Mouse (Mus musculus) heart, postnatal 25 days (tissue): ENCODE data around the gene Sumo1. TPM values are rescaled to one million over a fixed set of nuclear protein-coding genes. Genes with fewer than 3 reads are reported as not detected.
"Not testable (repeated sequence)": the region's sequence is repeated elsewhere in the genome, so short reads cannot be mapped to it uniquely, and the experiment has no call there.

Experiments
- DNase-seq: peaks from one replicate; pipeline ENCODE4 v3.0.0; 2022; ENCODE audit warnings: low spot score
- intact Hi-C: fragments of 180-260 bp; cut with DNase I; formaldehyde crosslinking; loops from one replicate; pipeline ENCODE4 v1.15.1; 2025
- total RNA-seq, 2 experiments: library from RNA; stranded (reverse); gene quantifications; 2 replicates each; pipeline ENCODE4 v1.2.3; 2021

Sumo1 gene
- 10 to 100 TPM; 58.5 to 59.6 TPM for total RNA-seq

GRCm38 (mm10) chr1:59670641-59671168, at the start of gene Sumo1:
Gene Sumo1, minus strand, starts transcription at chr1:59670834.
- intact Hi-C loops, result no loop called here
- DNase-seq, result peak; percentile 80

DNA sequence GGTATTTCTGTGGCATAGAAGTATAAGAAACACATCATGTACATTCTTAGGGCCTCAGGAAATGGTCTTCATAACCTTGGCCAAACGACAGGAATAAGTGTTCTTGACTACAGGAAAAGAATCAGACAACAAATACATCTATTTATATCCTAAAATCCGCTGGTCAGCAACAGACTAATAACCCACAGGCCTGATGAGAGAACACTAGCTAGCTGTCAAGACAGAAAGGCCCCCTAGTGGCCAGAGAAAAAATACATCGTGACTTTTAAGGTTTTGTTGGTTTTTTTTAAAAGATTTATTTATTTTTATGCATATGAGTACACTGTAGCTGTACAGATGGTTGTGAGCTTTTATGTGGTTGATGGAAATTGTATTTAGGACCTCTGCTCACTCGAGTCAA, 49.3 kb upstream of the Sumo1 start:
- intact Hi-C loops, result no loop called here
- no peak for DNase-seq

GRCm38 (mm10) chr1:59701766-59702165, 31.1 kb upstream of the Sumo1 start:
- DNase-seq, result no peak
- intact Hi-C loops, result loop anchor here (10.0 kb wide), 2 partner anchors 123 to 293 kb away; no protein-coding TSS in a partner anchor

DNA sequence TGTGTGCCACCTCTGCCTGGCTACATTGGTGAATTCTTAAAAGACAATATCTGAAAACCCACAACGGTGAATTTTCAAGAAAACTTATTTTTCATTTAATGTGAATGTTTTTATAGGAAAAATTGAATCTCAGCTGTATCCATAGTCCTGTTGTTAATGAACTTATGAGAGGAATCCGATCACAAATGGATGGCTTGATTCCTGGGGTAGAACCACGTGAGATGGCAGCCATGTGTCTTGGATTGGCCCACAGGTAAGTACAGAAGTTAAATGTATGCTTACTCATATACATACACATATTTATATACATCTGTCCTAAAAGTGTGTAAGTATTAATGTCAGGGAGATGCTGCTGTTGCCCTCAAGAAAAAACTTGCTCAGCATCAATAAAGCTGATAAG, 27.6 kb upstream of the Sumo1 start:
- intact Hi-C loops, result no loop called here
- no peak for DNase-seq

DNA sequence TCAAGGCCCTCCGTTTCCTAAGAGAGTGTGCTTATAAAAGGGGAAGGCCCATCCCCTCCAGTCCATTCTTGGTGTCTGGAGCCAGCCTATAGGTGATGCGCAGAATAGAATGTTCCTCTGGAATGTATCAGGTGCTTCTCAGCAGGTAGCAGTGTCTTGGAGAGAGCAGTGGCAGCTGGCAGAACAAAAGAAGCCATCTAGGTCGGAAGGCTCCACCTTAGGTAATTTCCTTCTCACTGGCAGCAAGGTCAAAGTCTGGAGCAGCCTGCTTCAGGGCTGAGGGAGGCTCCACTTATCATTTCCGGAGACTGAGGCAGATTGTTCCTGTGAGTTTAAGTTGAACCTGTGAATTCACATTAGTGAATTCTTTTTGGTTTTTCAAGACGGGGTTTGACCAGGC, 27.1 kb upstream of the Sumo1 start:
- no peak for DNase-seq
- intact Hi-C loops, result no loop called here

DNA sequence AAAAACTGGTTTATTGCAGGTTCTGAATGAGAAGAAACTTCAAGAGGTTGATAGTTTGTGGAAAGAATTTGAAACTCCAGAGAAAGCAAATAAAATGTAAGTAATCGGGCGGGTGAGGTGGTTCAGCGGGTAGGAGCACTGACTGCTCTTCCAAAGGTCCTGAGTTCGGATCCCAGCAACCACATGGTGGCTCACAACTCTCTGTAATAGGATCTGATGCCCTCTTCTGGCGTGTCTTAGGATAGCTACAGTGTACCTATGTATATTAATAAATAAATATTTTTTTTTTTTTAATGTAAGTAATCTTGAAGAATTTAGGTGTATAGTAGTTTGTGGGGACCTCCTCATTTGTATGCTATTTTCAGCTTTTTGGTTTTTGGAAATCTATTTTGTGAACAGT, 19.8 kb upstream of the Sumo1 start:
- intact Hi-C loops, result no loop called here
- no peak for DNase-seq

DNA sequence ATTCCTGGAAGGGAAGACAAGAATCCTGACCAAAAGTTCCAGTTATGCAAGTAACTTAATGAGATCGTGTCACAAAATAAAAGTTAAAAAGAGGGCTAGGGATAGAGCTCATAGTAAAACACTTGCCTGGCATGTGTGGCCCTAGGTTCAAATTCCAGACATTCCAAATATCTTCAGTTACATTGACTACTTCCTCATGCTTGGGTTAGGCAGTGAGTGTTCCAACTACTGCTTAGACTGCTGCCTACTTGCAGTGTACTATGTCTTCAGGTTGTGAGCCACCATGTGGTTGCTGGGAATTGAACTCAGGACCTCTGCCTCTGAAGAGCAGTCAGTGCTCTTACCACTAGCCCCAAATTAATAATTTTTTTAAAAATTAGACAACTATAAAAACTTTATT, 16.9 kb upstream of the Sumo1 start:
- no peak for DNase-seq
- intact Hi-C loops, result loop anchor here (10.0 kb wide), 1 partner anchor 563 kb away; the partner anchor contains the start of gene Tmem237

GRCm38 (mm10) chr1:59684819-59685755, 14.5 kb upstream of the Sumo1 start, which contains the start of gene Nop58:
Gene Nop58, plus strand, starts transcription at chr1:59684971.
- peak; percentile 77 for DNase-seq
- intact Hi-C loops, result loop anchor here (10.0 kb wide), 1 partner anchor 560 kb away; the partner anchor contains the start of gene Tmem237

GRCm38 (mm10) chr1:59683926-59684818, 13.5 kb upstream of the Sumo1 start:
- DNase-seq, result no peak
- intact Hi-C loops, result loop anchor here (10.0 kb wide), 1 partner anchor 559 kb away; the partner anchor contains the start of gene Tmem237

DNA sequence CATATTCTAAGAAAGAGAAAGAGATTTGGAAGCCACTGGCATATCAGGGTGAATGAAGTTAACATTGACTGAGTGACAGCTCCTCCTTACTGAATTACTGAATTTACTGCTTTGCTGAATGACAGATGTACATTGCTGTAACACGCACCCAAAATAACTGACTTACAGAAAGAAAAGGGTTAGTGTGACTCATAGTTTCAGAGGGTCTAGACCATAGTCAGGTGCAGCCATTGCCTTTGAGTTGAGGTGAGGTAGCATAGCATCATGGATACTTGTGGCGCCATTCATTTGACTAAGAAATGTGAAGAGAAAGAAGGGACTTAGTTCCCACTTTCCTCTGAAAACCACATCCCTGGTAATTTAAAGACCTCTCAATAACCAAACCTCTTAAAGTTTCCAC, 3.0 kb upstream of the Sumo1 start:
- intact Hi-C loops, result no loop called here
- no peak for DNase-seq

- DNase-seq, result no peak
- intact Hi-C loops, result no loop called here
These were observed 538 bp downstream of the Sumo1 start for GRCm38 (mm10) chr1:59669962-59670630.

GRCm38 (mm10) chr1:59668871-59669270, 1.8 kb downstream of the Sumo1 start:
- DNase-seq, result no peak
- intact Hi-C loops, result no loop called here

- intact Hi-C loops, result no loop called here
- no peak for DNase-seq
These were observed 7.0 kb downstream of the Sumo1 start for GRCm38 (mm10) chr1:59663456-59664135.

- intact Hi-C loops, result no loop called here
- DNase-seq, result no peak
These were observed 14.1 kb downstream of the Sumo1 start for GRCm38 (mm10) chr1:59656244-59657171.

- intact Hi-C loops, result no loop called here
- DNase-seq, result no peak
These were observed 17.3 kb downstream of the Sumo1 start for GRCm38 (mm10) chr1:59653243-59653911.

DNA sequence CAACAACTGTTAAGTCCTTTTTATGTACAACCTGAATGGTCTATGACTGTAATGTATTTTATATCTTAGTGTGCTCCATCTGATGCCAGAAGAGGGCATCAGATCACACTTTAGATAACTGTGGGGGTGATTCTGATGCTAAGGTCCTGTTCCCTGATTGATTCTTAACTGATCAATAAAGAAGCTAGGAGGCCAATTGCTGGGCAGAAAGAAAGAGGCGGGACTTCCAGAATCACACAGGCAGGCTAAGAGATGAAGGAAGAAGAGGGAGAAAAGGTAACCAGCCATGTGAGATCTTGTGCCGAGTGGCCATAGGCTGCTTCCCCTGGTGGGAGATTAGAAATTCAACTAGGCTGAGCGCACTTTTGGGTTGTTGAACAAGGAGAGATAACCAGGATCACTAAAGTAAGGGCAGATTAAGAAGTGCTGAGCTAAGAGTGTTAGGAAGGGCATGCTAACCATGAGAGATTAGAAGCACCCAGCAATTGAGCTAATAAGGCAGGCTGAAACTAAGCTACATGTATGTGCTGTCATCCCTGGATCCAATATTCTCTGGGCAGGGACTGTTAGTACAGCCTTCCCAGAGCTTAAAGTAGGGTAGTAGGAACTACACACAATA, 19.3 kb downstream of the Sumo1 start:
- no peak for DNase-seq
- intact Hi-C loops, result no loop called here

- intact Hi-C loops, DNase-seq: not testable (repeated sequence)
These were observed 24.1 kb downstream of the Sumo1 start for GRCm38 (mm10) chr1:59646502-59646901.
